Mouse (Mus musculus) limb, embryonic 12.5 days (tissue): ENCODE data around the gene Dock4. TPM values are rescaled to one million over a fixed set of nuclear protein-coding genes. Genes with fewer than 3 reads are reported as not detected.

Experiments
- ATAC-seq: fragments of 200-750 bp; cut with Nextera tagmentation; 2 replicates; pipeline ENCODE4 v1.8.0; 2017; ENCODE audit warnings: low read depth, moderate TSS enrichment; ENCODE audit not compliant: insufficient number of reproducible peaks, insufficient read depth, low FRiP score, low TSS enrichment
- H3K27ac ChIP-seq: fragments of 300-500 bp; sonication (generic); 2 replicates; pipeline ENCODE4 v1.5.1; 2016; ENCODE audit warnings: mild to moderate bottlenecking, moderate library complexity
- H3K27me3 ChIP-seq: fragments of 300-500 bp; sonication (generic); 2 replicates; pipeline ENCODE4 v1.6.1; 2016; ENCODE audit warnings: mild to moderate bottlenecking, moderate library complexity
- H3K36me3 ChIP-seq: fragments of 300-500 bp; sonication (generic); 2 replicates; pipeline ENCODE4 v1.6.1; 2016; ENCODE audit warnings: mild to moderate bottlenecking, moderate library complexity
- H3K4me1 ChIP-seq: fragments of 300-500 bp; sonication (generic); replicated peaks from 2 replicates; pipeline ENCODE4 v1.6.1; 2016
- H3K4me2 ChIP-seq: fragments of 300-500 bp; sonication (generic); 2 replicates; pipeline ENCODE4 v1.6.1; 2016; ENCODE audit warnings: mild to moderate bottlenecking, moderate library complexity
- H3K4me3 ChIP-seq: fragments of 300-500 bp; sonication (generic); replicated peaks from 2 replicates; pipeline ENCODE4 v1.5.1; 2016; ENCODE audit warnings: mild to moderate bottlenecking
- H3K9ac ChIP-seq: fragments of 300-500 bp; sonication (generic); replicated peaks from 2 replicates; pipeline ENCODE4 v1.6.1; 2016; ENCODE audit warnings: mild to moderate bottlenecking, moderate library complexity
- H3K9me3 ChIP-seq: fragments of 300-500 bp; sonication (generic); 2 replicates; pipeline ENCODE4 v1.6.1; 2016; ENCODE audit warnings: mild to moderate bottlenecking, moderate library complexity
- WGBS: fragments of 180-500 bp; shearing (Covaris S2); methylation state at CpG from one replicate; pipeline ENCODE4 v1.1.7; 2016; 5-methylcytosine and 5-hydroxymethylcytosine counted together
- polyA plus RNA-seq: library from polyadenylated mRNA; unstranded; fragments of >200 nt; fragmentation: Nextera tagmentation; extraction: Ambion mirVana; gene quantifications from 2 replicates; pipeline ENCODE4 v1.2.1, GENCODE M21; 2016

Dock4 gene
- polyA plus RNA-seq, 1 experiment from 2014 or later, result 24.9 TPM

DNA sequence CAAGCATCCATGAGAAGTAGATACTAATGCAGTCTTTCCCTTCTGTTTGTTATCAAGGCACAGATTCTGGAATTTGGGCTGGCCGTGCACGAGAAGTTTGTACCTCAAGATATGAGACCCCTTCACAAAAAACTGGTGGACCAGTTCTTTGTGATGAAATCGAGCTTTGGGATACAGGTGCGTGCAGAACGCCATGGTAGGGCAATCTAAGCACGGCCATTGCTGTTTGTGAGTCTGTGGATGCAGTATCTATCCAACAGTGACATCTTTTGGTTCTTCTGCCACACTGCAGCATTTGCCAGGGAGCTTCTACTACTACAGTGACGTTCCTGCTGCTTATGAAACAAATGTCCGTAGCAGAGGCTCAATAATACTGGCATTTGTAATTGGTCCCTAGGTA, 386.4 kb downstream of the Dock4 start:
- Histone ChIP-seq H3K27me3 (no peaks in the 10 kb centered on the region), H3K27ac (no peak overlapping the region), H3K4me2 (no peak overlapping the region), H3K9ac (no peak overlapping the region), H3K4me1 (no peaks in the 10 kb centered on the region), H3K9me3 (no peaks in the 10 kb centered on the region), H3K36me3 (peaks cover 17% of the 10 kb centered on the region), H3K4me3 (no peak overlapping the region)
- no peak for ATAC-seq
- WGBS, result 72% methylated on average over 8 of the region's 8 CpGs

GRCm38 (mm10) chr12:40836924-40837323, 391.2 kb downstream of the Dock4 start:
- no peak overlapping the region for H3K27ac ChIP-seq
- H3K27me3 ChIP-seq, result no peaks in the 10 kb centered on the region
- H3K4me1 ChIP-seq, result 0 out of 2 replicates have a peak, but pooled peaks cover 4% of the 10 kb centered on the region
- no peak overlapping the region for H3K4me3 ChIP-seq
- H3K9me3 ChIP-seq, result no peaks in the 10 kb centered on the region
- peaks cover 5% of the 10 kb centered on the region; the same call in 1 of the 2 replicates for H3K36me3 ChIP-seq
- ATAC-seq, result no peak
- H3K9ac ChIP-seq, result no peak overlapping the region
- 58% methylated on average over 6 of the region's 6 CpGs for WGBS
- H3K4me2 ChIP-seq, result no peak overlapping the region

DNA sequence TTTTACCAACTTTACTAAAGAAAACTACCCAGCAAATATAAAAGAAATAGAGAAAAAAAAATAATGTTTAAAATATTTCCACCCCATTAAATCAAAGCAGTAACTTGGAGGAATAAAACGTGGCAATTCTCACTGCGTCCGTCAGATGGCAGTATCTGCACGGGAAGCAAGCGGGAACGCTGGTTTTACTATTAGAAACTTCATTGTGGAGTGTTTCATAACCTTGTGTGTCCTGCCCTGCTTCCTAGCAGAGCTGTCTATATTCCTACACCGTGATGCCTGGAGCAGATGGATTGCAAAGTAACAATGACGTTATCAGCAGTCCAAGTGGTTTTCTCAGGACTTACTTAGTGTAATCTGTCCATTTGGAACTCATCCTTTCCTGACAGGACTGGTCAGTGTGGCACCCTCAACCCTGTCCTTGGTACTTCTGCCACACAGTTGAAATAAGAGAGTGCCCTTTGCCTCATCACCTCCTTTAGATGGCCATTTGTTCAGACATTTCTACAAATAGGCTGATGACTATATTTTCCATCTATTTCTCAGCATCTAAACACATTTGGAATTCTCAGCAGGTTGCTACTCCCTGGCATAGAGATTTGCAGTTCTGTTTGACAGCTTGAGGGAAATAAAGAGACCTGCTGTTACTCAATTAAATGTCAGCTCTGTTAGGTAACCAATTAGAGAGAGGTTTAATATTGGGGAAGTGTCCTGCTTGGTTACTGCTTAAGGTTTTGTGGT, 392.0 kb downstream of the Dock4 start:
- Histone ChIP-seq H3K9me3 (no peaks in the 10 kb centered on the region), H3K27ac (no peak overlapping the region), H3K9ac (no peak overlapping the region), H3K4me3 (no peak overlapping the region), H3K4me2 (no peak overlapping the region), H3K4me1 (0 out of 2 replicates have a peak, but pooled peaks cover 4% of the 10 kb centered on the region), H3K27me3 (no peaks in the 10 kb centered on the region), H3K36me3 (peaks cover 5% of the 10 kb centered on the region; the same call in 1 of the 2 replicates)
- 4% methylated on average over 8 of the region's 8 CpGs for WGBS
- ATAC-seq, result no peak

- Histone ChIP-seq H3K4me1 (0 out of 2 replicates have a peak, but pooled peaks cover 4% of the 10 kb centered on the region), H3K27ac (no peak overlapping the region), H3K27me3 (no peaks in the 10 kb centered on the region), H3K4me3 (no peak overlapping the region), H3K9me3 (no peaks in the 10 kb centered on the region), H3K9ac (no peak overlapping the region), H3K4me2 (no peak overlapping the region), H3K36me3 (peaks cover 5% of the 10 kb centered on the region; the same call in 1 of the 2 replicates)
- ATAC-seq, result no peak
- WGBS, result 59% methylated on average over 2 of the region's 2 CpGs
Observed at GRCm38 (mm10) chr12:40838338-40838695, 392.6 kb downstream of the Dock4 start.

DNA sequence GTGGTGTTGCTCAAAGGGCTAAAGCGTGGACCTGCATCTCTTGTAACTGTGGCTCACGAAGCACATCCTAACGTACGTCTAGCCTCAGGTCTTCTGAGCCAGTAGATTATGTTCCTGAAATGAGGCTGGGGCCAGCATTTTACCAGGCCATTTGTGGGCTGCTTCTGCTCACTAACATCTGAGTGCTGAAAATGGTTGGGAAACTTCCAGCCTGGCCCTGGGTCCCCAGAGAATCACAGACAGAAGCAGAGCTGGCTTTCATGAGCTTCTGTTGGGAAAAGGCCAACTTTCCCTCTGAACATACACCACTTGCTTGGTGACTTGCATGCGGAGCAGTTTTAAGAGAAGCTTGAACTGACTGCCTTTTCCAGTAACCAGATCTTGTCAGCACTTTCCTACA, 393.2 kb downstream of the Dock4 start:
- H3K36me3 ChIP-seq, result peaks cover 5% of the 10 kb centered on the region; the same call in 1 of the 2 replicates
- no peaks in the 10 kb centered on the region for H3K9me3 ChIP-seq
- H3K4me1 ChIP-seq, result 0 out of 2 replicates have a peak, but pooled peaks cover 4% of the 10 kb centered on the region
- H3K9ac ChIP-seq, result no peak overlapping the region
- H3K4me2 ChIP-seq, result no peak overlapping the region
- 84% methylated on average over 5 of the region's 5 CpGs for WGBS
- H3K27me3 ChIP-seq, result no peaks in the 10 kb centered on the region
- H3K27ac ChIP-seq, result no peak overlapping the region
- no peak overlapping the region for H3K4me3 ChIP-seq
- no peak for ATAC-seq

DNA sequence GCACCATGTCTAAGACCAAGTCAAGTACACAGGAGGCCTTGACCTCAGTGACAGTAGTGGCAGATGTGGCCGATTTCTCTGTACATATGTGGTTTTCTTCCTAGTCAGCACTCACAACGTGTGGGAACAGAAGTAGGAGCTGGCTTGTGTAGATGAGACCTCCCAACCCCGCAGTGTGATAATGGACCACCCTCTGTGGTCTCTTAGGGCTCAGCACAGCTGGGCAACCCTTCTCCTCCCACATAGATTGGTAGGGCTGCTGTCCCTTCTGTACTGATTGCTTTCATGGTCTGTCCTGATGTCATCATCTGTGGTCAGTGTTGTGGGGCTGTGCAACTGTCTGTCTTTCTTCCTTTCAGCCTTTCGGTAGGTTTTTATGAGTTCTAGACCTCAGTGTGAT, 394.1 kb downstream of the Dock4 start:
- Histone ChIP-seq H3K4me1 (0 out of 2 replicates have a peak, but pooled peaks cover 4% of the 10 kb centered on the region), H3K27ac (no peak overlapping the region), H3K36me3 (peaks cover 5% of the 10 kb centered on the region; the same call in 1 of the 2 replicates), H3K9me3 (no peaks in the 10 kb centered on the region), H3K9ac (no peak overlapping the region), H3K4me2 (no peak overlapping the region), H3K4me3 (no peak overlapping the region), H3K27me3 (no peaks in the 10 kb centered on the region; the same call in 1 of the 2 replicates)
- no peak for ATAC-seq
- WGBS, result 72% methylated on average over 4 of the region's 4 CpGs

DNA sequence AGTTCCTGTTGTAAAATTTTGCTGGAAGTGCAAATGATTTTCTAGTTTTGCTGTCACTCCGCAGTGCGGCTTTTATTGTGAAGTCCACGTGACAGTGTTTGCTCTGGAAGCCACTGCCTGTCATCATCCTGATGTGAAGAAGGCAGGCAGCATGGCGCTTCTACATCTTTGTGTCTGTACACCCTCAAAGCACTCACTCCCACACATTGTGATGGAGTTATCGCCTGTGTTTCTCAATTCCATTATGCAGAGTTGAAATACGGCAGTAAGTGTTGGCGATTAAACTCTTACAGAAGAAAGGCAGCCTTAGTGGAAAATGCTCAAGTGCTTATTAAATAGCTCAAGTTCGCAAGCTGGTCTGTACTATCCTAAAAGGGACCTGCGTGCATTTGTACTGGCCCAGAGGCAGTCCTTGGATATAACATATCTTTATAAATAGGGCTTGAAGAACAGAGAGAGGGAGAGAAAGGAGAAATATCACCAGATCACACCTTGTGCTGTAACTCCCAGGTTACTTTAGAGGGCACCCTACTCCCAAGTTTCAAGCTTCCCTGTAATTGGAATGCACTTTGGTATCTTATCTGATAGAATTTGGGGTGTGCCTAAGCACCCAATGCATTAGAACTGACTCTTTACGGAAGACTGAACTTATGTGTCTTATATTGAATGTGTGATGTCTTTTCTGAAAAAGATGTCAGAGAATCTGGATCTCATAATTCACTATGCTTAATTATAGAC, 396.7 kb downstream of the Dock4 start:
- WGBS, result 86% methylated on average over 10 of the region's 10 CpGs
- H3K36me3 ChIP-seq, result no peaks in the 10 kb centered on the region
- no peak overlapping the region for H3K4me2 ChIP-seq
- no peak overlapping the region for H3K9ac ChIP-seq
- no peak overlapping the region for H3K4me3 ChIP-seq
- no peaks in the 10 kb centered on the region; the same call in 1 of the 2 replicates for H3K27me3 ChIP-seq
- H3K27ac ChIP-seq, result no peak overlapping the region
- no peaks in the 10 kb centered on the region for H3K9me3 ChIP-seq
- 0 out of 2 replicates have a peak, but pooled peaks cover 4% of the 10 kb centered on the region for H3K4me1 ChIP-seq
- no peak for ATAC-seq

- WGBS, result 84% methylated on average over 5 of the region's 5 CpGs
- Histone ChIP-seq H3K27me3 (no peaks in the 10 kb centered on the region; the same call in 1 of the 2 replicates), H3K27ac (no peak overlapping the region), H3K4me3 (no peak overlapping the region), H3K9ac (no peak overlapping the region), H3K36me3 (no peaks in the 10 kb centered on the region), H3K9me3 (no peaks in the 10 kb centered on the region), H3K4me1 (0 out of 2 replicates have a peak, but pooled peaks cover under 1% of the 10 kb centered on the region), H3K4me2 (no peak overlapping the region)
- no peak for ATAC-seq
Observed at GRCm38 (mm10) chr12:40842991-40843390, 397.2 kb downstream of the Dock4 start.

GRCm38 (mm10) chr12:40843474-40844080, 397.8 kb downstream of the Dock4 start:
- no peak overlapping the region for H3K27ac ChIP-seq
- no peak overlapping the region for H3K4me3 ChIP-seq
- H3K36me3 ChIP-seq, result no peaks in the 10 kb centered on the region
- H3K4me1 ChIP-seq, result no peaks in the 10 kb centered on the region
- H3K27me3 ChIP-seq, result no peaks in the 10 kb centered on the region; the same call in 1 of the 2 replicates
- no peak for ATAC-seq
- no peaks in the 10 kb centered on the region for H3K9me3 ChIP-seq
- 67% methylated on average over 3 of the region's 3 CpGs for WGBS
- H3K9ac ChIP-seq, result no peak overlapping the region
- no peak overlapping the region for H3K4me2 ChIP-seq

- 91% methylated on average over 22 of the region's 22 CpGs for WGBS
- no peak for ATAC-seq
- no peaks in the 10 kb centered on the region for H3K4me1 ChIP-seq
- no peaks in the 10 kb centered on the region; the same call in 1 of the 2 replicates for H3K27me3 ChIP-seq
- no peak overlapping the region for H3K27ac ChIP-seq
- H3K4me2 ChIP-seq, result no peak overlapping the region
- H3K9me3 ChIP-seq, result no peaks in the 10 kb centered on the region
- no peak overlapping the region for H3K4me3 ChIP-seq
- no peaks in the 10 kb centered on the region for H3K36me3 ChIP-seq
- H3K9ac ChIP-seq, result no peak overlapping the region
Observed at GRCm38 (mm10) chr12:40844324-40844723, 398.6 kb downstream of the Dock4 start.
